Mouse (Mus musculus) Patski (cell line): Measurements from ENCODE around the gene 1700029I15Rik. TPM values are rescaled to one million over a fixed set of nuclear protein-coding genes. Genes with fewer than 3 reads are reported as not detected.

Experiments used
- ATAC-seq: fragments of 100-300 bp; one replicate; pipeline ENCODE4 v1.8.0; 2021
- CTCF ChIA-PET: fragments of 350-600 bp; sonication (Branson Sonifier 250); formaldehyde crosslinking; loops from one replicate; lab custom pipeline; 2022; ENCODE audit warnings: inconsistent platforms; lab: Charles Lee
- POLR2A ChIA-PET: fragments of 350-600 bp; sonication (Branson Sonifier 250); formaldehyde crosslinking; loops from one replicate; lab custom pipeline; 2022; ENCODE audit warnings: antibody characterized with exemption, inconsistent platforms; lab: Charles Lee
- DNase-seq: peaks from one replicate; pipeline ENCODE4 v3.0.0-alpha.2; 2011; ENCODE audit warnings: low read depth, low spot score
- H3K27me3 ChIP-seq: fragments of 371-371 bp; one replicate; pipeline ENCODE4 v1.5.1; 2021
- CTCF ChIP-seq: fragments of 100-300 bp; IDR thresholded peaks from one replicate; pipeline ENCODE4 v1.5.1; 2021
- in situ Hi-C: fragments of 300-500 bp; cut with MboI; formaldehyde crosslinking; loops from 3 replicates; pipeline ENCODE4 v1.11.1; 2018; ENCODE audit warnings: low pct_unique_long_range_greater_than_20kb, mixed read lengths
- polyA plus RNA-seq: library from polyadenylated mRNA; unstranded; gene quantifications from one replicate; pipeline ENCODE4 v1.2.3, GENCODE M21; 2021

1700029I15Rik gene
- polyA plus RNA-seq, 1 experiment from 2014 or later: 2.8 TPM

DNA sequence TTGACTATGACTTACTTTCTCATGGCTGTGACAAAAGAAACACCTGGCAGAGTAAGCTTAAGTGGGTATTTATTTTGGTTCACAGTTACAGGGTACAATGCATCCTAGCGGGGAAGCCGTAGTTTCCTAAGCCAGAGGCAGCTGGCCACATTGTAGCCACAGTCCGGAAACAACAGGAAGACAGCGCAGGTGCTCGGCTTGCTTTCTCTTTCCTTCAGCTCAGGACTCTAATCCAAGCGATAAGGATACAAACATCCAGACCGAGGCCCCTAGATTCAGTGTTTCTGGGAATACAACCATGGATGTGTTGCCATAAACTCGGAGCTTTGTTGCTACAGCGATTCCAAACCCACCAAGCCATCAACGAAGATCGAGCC lies 8.9 kb upstream of the 1700029I15Rik start:
- CTCF ChIA-PET: interaction anchor here (1.3 kb wide), 2 partner anchors 13 to 49 kb away, joined by 3 to 5 read pairs; no protein-coding TSS in a partner anchor

DNA sequence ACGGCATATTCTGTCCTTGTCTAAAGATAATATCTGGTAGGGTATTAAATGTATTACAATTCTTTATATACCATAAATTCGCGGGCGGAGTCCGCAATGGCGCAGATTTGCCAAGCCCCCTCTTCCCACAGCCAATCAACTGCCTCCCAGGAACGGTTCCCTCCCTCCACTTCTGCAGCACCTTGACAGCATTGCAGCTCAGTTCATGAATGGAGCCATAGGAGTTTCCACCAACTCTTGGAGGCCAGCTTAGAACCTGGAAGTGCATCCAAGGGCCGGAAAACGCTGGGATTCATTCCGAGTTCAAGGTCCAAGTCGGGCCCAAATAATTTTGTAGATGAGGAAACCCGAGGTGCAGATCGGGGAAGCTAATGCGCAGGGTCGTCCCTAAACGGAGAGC lies 7.8 kb upstream of the 1700029I15Rik start, which contains the start of the genes Pex16 and Large2:
Gene Pex16 (plus strand): TSS at position 163 of the 400 bp plus-strand sequence.
Gene Large2 (minus strand): TSS at position 356 of the 400 bp plus-strand sequence.
- ATAC-seq (no peak), DNase-seq (no peak)
- no peak for TF ChIP-seq CTCF
- ChIA-PET POLR2A (interaction anchor here (1.9 kb wide), 1 partner anchor 59 kb away, joined by 5 read pairs; the partner anchor contains the start of gene Cry2), CTCF (interaction anchor here (1.0 to 1.3 kb wide), 4 partner anchors 14 to 111 kb away, joined by 3 to 4 read pairs (median 4); partner anchors contain the start of gene Cry2)
- in situ Hi-C loops: no loop called here
- no peaks in the 10 kb centered on the region for H3K27me3 ChIP-seq

More for the DNA sequence above, 8.9 kb upstream of the 1700029I15Rik start:
- no peak for TF ChIP-seq CTCF
- DNase-seq (no peak), ATAC-seq (no peak)
- POLR2A ChIA-PET: interaction anchor here (1.4 to 1.9 kb wide), 2 partner anchors 15 to 60 kb away, joined by 3 to 5 read pairs; partner anchors contain the start of gene Cry2
- in situ Hi-C loops: no loop called here
- H3K27me3 ChIP-seq: no peaks in the 10 kb centered on the region

DNA sequence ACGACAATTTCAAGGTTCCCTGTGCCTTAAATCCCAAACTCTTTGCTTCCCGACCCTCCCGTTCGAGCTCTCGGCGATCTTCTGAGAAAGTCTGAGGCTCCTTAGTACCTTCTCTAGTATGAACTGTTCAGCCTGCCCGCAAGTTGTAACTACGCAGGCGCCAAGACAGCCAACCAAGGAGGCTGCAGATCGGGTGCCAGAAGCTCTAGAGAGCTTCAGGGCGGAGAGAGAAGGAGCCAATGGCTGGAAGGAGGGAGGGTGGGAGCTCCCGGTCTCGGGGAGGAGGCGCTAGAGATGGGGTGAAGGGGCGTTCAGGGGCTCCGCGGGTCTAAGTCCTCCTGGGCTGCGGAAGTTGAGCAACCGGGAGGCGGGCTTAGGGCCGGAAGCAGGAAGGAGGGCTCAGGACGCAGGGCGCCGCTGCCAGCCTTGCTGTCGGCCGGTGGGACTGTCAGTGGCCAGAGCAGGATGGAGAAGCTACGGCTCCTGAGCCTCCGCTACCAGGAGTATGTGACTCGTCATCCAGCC lies 7.2 kb upstream of the 1700029I15Rik start:
- ChIA-PET POLR2A (interaction anchor here (0.8 to 1.9 kb wide), 3 partner anchors 13 to 193 kb away, joined by 3 to 5 read pairs (median 4); partner anchors contain the start of gene Cry2), CTCF (interaction anchor here (1.0 to 1.3 kb wide), 3 partner anchors 16 to 58 kb away, joined by 3 to 4 read pairs (median 4); partner anchors contain the start of gene Cry2)
- peak; percentile 89 for DNase-seq
- H3K27me3 ChIP-seq: no peaks in the 10 kb centered on the region
- peak; percentile 97 for ATAC-seq
- in situ Hi-C loops: loop anchor here (5.0 kb wide), 1 partner anchor 57 kb away; the partner anchor contains the start of gene Cry2
- TF ChIP-seq CTCF: no peak

DNA sequence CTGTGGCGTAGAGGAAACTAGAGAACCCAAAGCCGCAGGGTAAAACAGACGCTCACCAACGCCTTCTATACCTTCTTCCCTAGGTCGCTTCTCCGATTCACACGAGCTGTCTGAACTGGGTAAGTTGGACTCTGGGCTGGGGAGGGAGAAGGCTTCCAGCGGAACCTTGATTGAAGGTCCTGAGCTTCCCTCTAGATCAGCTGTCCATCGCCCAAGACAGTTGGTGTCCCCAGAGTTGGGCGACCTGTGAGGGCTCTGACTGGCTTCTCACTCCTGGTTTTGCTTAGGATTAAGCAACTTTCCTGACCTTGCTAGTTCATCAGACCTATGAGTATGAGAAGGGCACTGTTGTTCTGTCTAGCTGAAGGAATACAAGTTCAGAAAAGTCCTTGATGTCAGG lies 6.5 kb upstream of the 1700029I15Rik start:
- in situ Hi-C loops: loop anchor here (5.0 kb wide), 1 partner anchor 57 kb away; the partner anchor contains the start of gene Cry2
- H3K27me3 ChIP-seq: no peaks in the 10 kb centered on the region
- POLR2A ChIA-PET: interaction anchor here (0.8 to 1.1 kb wide), 2 partner anchors 12 to 193 kb away, joined by 3 to 4 read pairs; no protein-coding TSS in a partner anchor
- DNase-seq (no peak), ATAC-seq (no peak)
- TF ChIP-seq CTCF: no peak
- CTCF ChIA-PET: interaction anchor here (1.0 to 1.3 kb wide), 3 partner anchors 53 to 369 kb away, joined by 3 to 4 read pairs (median 3); partner anchors contain the start of gene Cry2

DNA sequence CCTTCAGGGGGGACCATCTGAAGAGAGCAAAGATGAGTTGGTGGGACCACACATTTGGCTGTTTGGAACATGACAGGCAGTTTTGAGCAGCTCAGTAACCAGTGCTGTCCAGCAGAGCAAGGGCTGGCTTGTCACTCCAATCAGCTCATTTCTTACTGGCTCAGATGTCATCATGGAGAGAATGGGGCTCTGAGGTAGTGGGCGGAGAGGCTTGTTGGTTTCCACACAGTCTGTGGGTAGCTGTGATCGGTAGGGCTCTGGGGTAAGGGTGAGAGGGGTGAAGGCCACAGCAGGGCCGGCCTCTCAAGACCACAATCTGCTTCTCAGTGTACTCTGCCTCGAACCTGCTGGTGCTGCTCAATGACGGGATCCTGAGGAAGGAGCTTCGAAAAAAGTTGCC lies 6.0 kb upstream of the 1700029I15Rik start:
- H3K27me3 ChIP-seq: no peaks in the 10 kb centered on the region
- DNase-seq (no peak), ATAC-seq (no peak)
- ChIA-PET POLR2A (no interaction called here), CTCF (interaction anchor here (0.9 to 1.2 kb wide), 3 partner anchors 45 to 370 kb away, joined by 3 read pairs; no protein-coding TSS in a partner anchor)
- TF ChIP-seq CTCF: no peak
- in situ Hi-C loops: loop anchor here (5.0 kb wide), 1 partner anchor 56 kb away; the partner anchor contains the start of gene Cry2

DNA sequence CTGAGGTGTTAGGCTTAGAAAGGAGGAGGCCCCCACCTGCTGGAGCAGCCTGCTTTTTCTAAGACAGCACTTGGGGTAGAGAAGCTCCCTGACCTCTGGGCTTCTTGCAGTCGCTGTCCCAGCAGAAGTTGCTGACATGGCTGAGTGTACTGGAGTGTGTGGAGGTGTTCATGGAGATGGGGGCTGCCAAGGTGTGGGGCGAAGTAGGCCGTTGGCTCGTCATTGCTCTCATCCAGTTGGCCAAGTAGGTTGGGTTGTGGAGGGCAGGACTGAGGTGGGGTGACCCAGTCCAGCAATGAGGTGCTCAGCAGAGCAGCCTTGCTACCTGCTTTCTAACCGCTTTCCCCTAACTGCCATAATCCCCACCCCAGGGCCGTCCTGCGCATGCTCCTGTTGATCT lies 5.0 kb upstream of the 1700029I15Rik start:
- no peaks in the 10 kb centered on the region for H3K27me3 ChIP-seq
- ATAC-seq: no peak
- in situ Hi-C loops: loop anchor here (5.0 kb wide), 1 partner anchor 55 kb away; the partner anchor contains the start of gene Cry2
- ChIA-PET CTCF (no interaction called here), POLR2A (no interaction called here)
- TF ChIP-seq CTCF: no peak
- no peak for DNase-seq

DNA sequence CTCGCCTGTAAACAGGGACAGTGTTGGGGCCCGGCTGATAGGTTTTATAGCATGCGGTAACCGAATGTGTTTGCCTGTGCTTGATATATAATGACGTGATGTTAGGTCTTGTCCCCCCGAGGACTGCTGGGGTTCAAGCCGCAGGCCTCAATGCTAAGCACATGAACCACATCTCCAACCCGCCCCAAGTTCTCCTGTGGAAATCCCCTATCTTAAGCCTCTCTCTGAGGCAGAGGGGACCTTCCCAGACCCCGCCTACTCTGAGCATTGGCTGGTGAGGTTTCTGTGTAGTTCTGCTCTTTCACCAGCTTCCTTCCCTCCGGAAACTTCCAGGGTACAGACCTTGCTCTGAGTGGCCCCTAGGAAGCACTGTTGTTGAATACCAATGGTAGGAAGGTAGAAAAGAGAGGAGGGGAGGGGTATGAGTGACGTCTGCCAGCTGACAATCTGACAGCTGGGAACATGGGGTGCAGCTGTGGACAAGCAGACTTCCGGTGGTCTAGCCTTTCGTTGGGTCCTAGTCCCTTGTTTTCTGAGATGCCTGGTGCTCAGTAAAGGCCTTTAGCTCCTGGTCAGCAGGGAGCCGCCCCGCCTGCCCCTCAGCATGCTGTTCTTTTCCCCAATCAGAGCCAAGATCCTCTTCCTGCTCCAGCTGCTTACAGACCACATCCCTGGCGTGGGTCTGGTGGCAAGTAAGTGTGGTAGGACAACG lies 2.4 kb upstream of the 1700029I15Rik start:
- ATAC-seq (no peak), DNase-seq (no peak)
- in situ Hi-C loops: loop anchor here (5.0 kb wide), 1 partner anchor 52 kb away; the partner anchor contains the start of gene Cry2
- H3K27me3 ChIP-seq: no peaks in the 10 kb centered on the region
- ChIA-PET POLR2A (no interaction called here), CTCF (no interaction called here)
- TF ChIP-seq CTCF: no peak

DNA sequence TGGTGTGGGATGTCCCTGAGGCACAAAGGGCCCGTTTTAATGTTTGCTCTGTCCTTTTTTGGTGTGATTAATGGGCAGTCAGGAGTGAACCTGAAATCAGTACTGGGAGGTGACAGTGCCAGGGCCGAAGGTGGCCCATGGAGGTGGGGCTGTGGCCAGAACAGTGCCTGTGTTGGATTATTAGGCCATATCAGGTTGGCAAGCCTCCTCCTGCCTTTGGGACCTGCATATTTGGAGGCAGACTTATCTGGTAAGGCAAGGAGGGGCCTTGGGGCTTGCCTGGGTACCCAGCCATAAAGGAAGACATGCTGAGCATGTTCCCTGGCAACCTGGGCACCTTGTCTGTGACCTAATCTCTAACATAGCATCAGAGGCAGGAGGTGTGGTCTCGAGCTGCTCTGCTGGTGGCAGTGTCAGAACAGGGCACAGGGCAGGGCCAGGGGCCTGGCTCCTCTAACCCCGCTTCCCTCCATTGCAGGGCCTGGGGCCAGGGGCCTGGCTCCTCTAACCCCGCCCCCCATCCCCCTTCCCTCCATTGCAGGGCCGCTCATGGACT lies 1.8 kb upstream of the 1700029I15Rik start:
- in situ Hi-C loops: no loop called here
- POLR2A ChIA-PET: no interaction called here

DNA sequence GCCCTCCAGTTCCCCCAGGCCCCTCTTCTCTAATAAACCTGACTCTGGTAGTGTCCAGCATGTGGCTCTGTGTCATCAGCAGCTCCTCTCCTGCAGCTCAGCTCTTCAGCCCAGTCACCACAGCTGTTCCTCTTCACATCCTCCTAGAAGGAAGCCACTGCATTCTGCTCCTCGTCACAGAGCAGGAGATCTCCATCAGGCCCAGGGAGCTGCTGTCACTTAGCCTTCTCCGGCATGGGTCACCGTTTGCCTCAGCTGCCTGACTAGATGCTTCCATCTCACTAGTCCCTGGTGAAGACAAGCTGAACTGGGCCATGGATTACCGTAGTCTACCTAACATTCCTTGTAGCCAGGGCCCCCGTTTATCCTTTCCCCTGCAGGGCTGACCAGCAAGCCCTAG lies 1.2 kb upstream of the 1700029I15Rik start:
- ChIA-PET CTCF (no interaction called here), POLR2A (no interaction called here)
- TF ChIP-seq CTCF: no peak
- no peaks in the 10 kb centered on the region for H3K27me3 ChIP-seq
- DNase-seq (no peak), ATAC-seq (no peak)
- in situ Hi-C loops: no loop called here

More for the DNA sequence above, 1.8 kb upstream of the 1700029I15Rik start:
- DNase-seq: no peak
- H3K27me3 ChIP-seq: no peaks in the 10 kb centered on the region
- CTCF ChIA-PET: no interaction called here
- TF ChIP-seq CTCF: no peak
- ATAC-seq: no peak

DNA sequence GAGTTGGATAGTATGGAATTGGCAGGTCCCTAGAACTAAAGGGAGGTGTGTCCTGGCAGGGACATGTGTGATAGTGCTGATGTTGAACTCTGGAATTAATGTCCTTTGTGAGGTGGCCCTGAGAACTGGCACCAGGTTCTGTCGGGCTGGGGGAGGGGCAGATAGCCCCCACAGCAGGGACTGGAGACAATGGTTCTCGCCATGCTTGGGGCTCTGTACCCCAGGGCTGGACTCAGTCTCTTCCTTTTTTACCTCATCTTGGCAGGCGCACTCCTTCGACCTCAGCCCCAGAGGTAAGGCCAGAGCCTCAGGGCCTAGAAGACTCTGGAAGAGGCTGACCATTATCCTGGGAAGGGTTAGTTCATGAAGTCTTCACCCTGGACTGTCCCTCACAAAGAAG lies 421 bp downstream of the 1700029I15Rik start:
- ChIA-PET CTCF (no interaction called here), POLR2A (no interaction called here)
- no peak for ATAC-seq
- no peak for TF ChIP-seq CTCF
- in situ Hi-C loops: no loop called here
- no peaks in the 10 kb centered on the region for H3K27me3 ChIP-seq
- DNase-seq: no peak
